Mouse (Mus musculus): ENCODE results near the gene 1700001C19Rik. TPM values are rescaled to one million over a fixed set of nuclear protein-coding genes. Genes with fewer than 3 reads are reported as not detected.

1700001C19Rik gene
- total and polyA plus RNA-seq, 3 experiments: not detected

GRCm38 (mm10) chr17:47465016-47465415, 27.8 kb upstream of the 1700001C19Rik start:
- DNase-seq (ENCODE audit: extremely low read depth): no peak
- dilution Hi-C loops (cut with MboI; ENCODE audit: extremely low pct_ligation_motif_present, extremely low pct_unique_long_range_greater_than_20kb, low sequenced_read_pairs) (no loop called here), in situ Hi-C loops (cut with MboI; ENCODE audit: low pct_ligation_motif_present, low pct_unique_long_range_greater_than_20kb, low sequenced_read_pairs) (no loop called here)
- TF ChIP-seq MYC (IDR thresholded peaks at IDR 0.05; ENCODE audit: low read depth, low read length): no peak
- no peak for TF ChIP-seq CHD2 (IDR thresholded peaks at IDR 0.05; ENCODE audit: low read length)
- no peak for TF ChIP-seq MAZ (IDR thresholded peaks at IDR 0.05; ENCODE audit: low read depth, low read length)
- no peak for TF ChIP-seq BHLHE40 (IDR thresholded peaks at IDR 0.05; ENCODE audit: low read depth, low read length)
- TF ChIP-seq MAFK (IDR thresholded peaks at IDR 0.05; ENCODE audit: insufficient replicate concordance, low read length): no peak
- no peak for TF ChIP-seq SMC3 (IDR thresholded peaks at IDR 0.05; ENCODE audit: low read depth, low read length)
- TF ChIP-seq JUND (conservative IDR thresholded peaks at IDR 0.05; ENCODE audit: low read depth, low read length): no peak
- TF ChIP-seq ZNF384 (IDR thresholded peaks at IDR 0.05; ENCODE audit: low read depth, low read length): no peak
- TF ChIP-seq POLR2AphosphoS2 (IDR thresholded peaks at IDR 0.05; ENCODE audit: low read depth, low read length): no peak
- no peak for TF ChIP-seq USF1 (IDR thresholded peaks at IDR 0.05; ENCODE audit: low read depth, low read length)
- TF ChIP-seq UBTF (IDR thresholded peaks at IDR 0.05; ENCODE audit: low read depth, low read length): no peak
- Histone ChIP-seq H3K27ac (ENCODE audit: insufficient read depth, low read depth) (no peak overlapping the region), H3K27me3 (replicated peaks) (peaks cover 12% of the 10 kb centered on the region), H3K4me1 (ENCODE audit: control insufficient read depth in 1 of 2, insufficient read depth in 2 of 2) (peaks cover 14 to 41% of the 10 kb centered on the region in 2 experiments), H3K9ac (ENCODE audit: insufficient read depth, low read depth) (no peak overlapping the region), H3K79me2 (replicated peaks; ENCODE audit: control insufficient read depth, extremely low read depth, insufficient read depth, poor library complexity, severe bottlenecking) (no peaks in the 10 kb centered on the region), H3K36me3 (replicated peaks in 1 of 2; ENCODE audit: control insufficient read depth in 1 of 2, insufficient read depth in 1 of 2, low read length in 1 of 2) (no peaks in the 10 kb centered on the region), H3K9me3 (replicated peaks; ENCODE audit: low read length) (no peaks in the 10 kb centered on the region), H3K4me2 (ENCODE audit: insufficient read depth, low read depth, poor library complexity, severe bottlenecking) (no peak overlapping the region), H3K4me3 (replicated peaks in 1 of 3; ENCODE audit: low read depth in 2 of 3, low read length in 2 of 3, poor library complexity in 1 of 3) (no peak overlapping the region)

- dilution Hi-C loops (cut with MboI; ENCODE audit: extremely low pct_ligation_motif_present, extremely low pct_unique_long_range_greater_than_20kb, low sequenced_read_pairs): no loop called here
These were observed 27.2 kb upstream of the 1700001C19Rik start for GRCm38 (mm10) chr17:47464248-47464965.

More at GRCm38 (mm10) chr17:47464248-47464965, 27.2 kb upstream of the 1700001C19Rik start:
- no peaks in the 10 kb centered on the region for H3K79me2 ChIP-seq (replicated peaks; ENCODE audit: control insufficient read depth, extremely low read depth, insufficient read depth, poor library complexity, severe bottlenecking)
- no peak overlapping the region for H3K27ac ChIP-seq (ENCODE audit: insufficient read depth, low read depth)
- DNase-seq (ENCODE audit: extremely low read depth): no peak
- H3K36me3 ChIP-seq (replicated peaks in 1 of 2; ENCODE audit: control insufficient read depth in 1 of 2, insufficient read depth in 1 of 2, low read length in 1 of 2): no peaks in the 10 kb centered on the region
- no peak overlapping the region for H3K4me3 ChIP-seq (replicated peaks in 1 of 3; ENCODE audit: low read depth in 2 of 3, low read length in 2 of 3, poor library complexity in 1 of 3)
- TF ChIP-seq CHD1 (IDR thresholded peaks at IDR 0.05; ENCODE audit: low read depth, low read length): no peak
- TF ChIP-seq TBP (conservative IDR thresholded peaks at IDR 0.05; ENCODE audit: low read depth, low read length): no peak
- no peak for TF ChIP-seq CTCF (conservative IDR thresholded peaks at IDR 0.05 in 1 of 2, IDR thresholded peaks at IDR 0.05 in 1 of 2; ENCODE audit: low read depth in 2 of 2, low read length in 2 of 2)
- TF ChIP-seq HCFC1 (IDR thresholded peaks at IDR 0.05; ENCODE audit: low read depth, low read length): no peak
- TF ChIP-seq SIN3A (IDR thresholded peaks at IDR 0.05; ENCODE audit: low read length): no peak
- TF ChIP-seq MXI1 (IDR thresholded peaks at IDR 0.05; ENCODE audit: low read depth, low read length): no peak
- no peak for TF ChIP-seq IRF4 (IDR thresholded peaks at IDR 0.05; ENCODE audit: low read depth, low read length)
- no peak for TF ChIP-seq RCOR1 (conservative IDR thresholded peaks at IDR 0.05; ENCODE audit: low read depth, low read length)
- no peak for TF ChIP-seq JUN (IDR thresholded peaks at IDR 0.05; ENCODE audit: insufficient read depth, low read depth, low read length)
- TF ChIP-seq MAZ (IDR thresholded peaks at IDR 0.05; ENCODE audit: low read depth, low read length): no peak
- in situ Hi-C loops (cut with MboI; ENCODE audit: low pct_ligation_motif_present, low pct_unique_long_range_greater_than_20kb, low sequenced_read_pairs): no loop called here
- no peak overlapping the region for H3K4me2 ChIP-seq (ENCODE audit: insufficient read depth, low read depth, poor library complexity, severe bottlenecking)
- H3K9ac ChIP-seq (ENCODE audit: insufficient read depth, low read depth): no peak overlapping the region
- H3K27me3 ChIP-seq (replicated peaks): peaks cover 12% of the 10 kb centered on the region
- H3K9me3 ChIP-seq (replicated peaks; ENCODE audit: low read length): no peaks in the 10 kb centered on the region
- H3K4me1 ChIP-seq (ENCODE audit: control insufficient read depth in 1 of 2, insufficient read depth in 2 of 2): peaks cover 14 to 46% of the 10 kb centered on the region in 2 experiments
